Mouse (Mus musculus) retina, postnatal 1 day (tissue): ENCODE measurements around the gene Git2.
A peak's percentile ranks its signal among the peaks of the same experiment; 100 is the strongest.

Experiments used
- DNase-seq: peaks from one replicate; pipeline ENCODE4 v3.0.0-alpha.2; 2012

Git2 gene

GRCm38 (mm10) chr5:114680676-114681285, 94.5 kb downstream of the Git2 start:
- DNase-seq: no peak

DNA sequence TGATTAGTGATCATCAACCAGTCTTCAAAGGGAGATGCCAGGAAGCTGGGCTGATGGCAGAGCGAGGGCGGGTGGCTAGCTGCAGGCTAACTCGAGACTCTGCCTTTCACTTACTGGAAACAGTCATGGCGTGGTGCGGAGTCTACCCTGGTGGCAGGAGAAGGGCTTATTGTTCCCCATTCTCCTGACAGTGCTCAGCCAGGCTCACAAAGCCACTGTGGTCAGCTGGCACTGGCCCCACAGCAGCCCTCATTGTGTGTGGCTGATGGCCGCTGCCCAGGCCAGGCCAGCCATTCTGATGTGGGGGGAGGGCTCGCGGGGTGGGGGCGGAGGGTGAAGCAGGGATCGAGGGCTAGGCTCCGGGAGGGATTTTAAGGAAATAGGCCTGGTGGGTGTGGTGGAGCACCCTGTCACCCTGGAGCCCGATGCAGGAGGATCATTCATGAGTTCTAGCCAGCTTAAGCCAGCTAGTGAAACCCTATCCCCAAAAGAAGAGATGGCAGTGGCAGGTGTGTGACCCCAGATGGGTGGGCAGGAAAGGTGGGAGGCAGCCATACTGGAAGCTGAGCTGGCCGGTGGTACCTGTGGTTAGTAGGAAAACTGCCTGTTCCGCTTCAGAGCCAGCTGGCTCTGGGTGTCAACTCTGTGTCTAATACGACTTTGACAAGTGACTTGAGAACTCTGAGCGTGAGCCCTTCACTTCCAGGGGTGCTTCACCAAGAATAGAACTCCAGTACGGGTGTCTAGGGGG, 95.3 kb downstream of the Git2 start:
- peak; percentile 67 for DNase-seq
